Mouse (Mus musculus): ENCODE measurements around the gene Gm6169. TPM values are rescaled to one million over a fixed set of nuclear protein-coding genes. Genes with fewer than 3 reads are reported as not detected.

Gene Gm6169
- polyA plus RNA-seq, 1 experiment from 2014 or later: 2.7 TPM

Other genes with a start within 250 kb of the Gm6169 start
- 1.5 and 1.6 TPM in 2 replicates for gene Gcnt4, start 174.5 kb downstream of the Gm6169 start, polyA plus RNA-seq (2015; fragmentation: Nextera tagmentation; extraction: Ambion mirVana)
- not detected in 2 replicates for gene 1700029F12Rik, start 64.9 kb downstream of the Gm6169 start, polyA plus RNA-seq (2015; fragmentation: Nextera tagmentation; extraction: Ambion mirVana)
- 3.0 and 3.4 TPM in 2 replicates for gene Fam169a, start 32.0 kb downstream of the Gm6169 start, polyA plus RNA-seq (2015; fragmentation: Nextera tagmentation; extraction: Ambion mirVana)
- 32.9 and 33.7 TPM in 2 replicates for gene Gfm2, start 38.7 kb upstream of the Gm6169 start, polyA plus RNA-seq (2015; fragmentation: Nextera tagmentation; extraction: Ambion mirVana)
- 54.5 and 57.0 TPM in 2 replicates for gene Nsa2, start 38.7 kb upstream of the Gm6169 start, polyA plus RNA-seq (2015; fragmentation: Nextera tagmentation; extraction: Ambion mirVana)
- 34.6 and 36.7 TPM in 2 replicates for gene Hexb, start 99.1 kb upstream of the Gm6169 start, polyA plus RNA-seq (2015; fragmentation: Nextera tagmentation; extraction: Ambion mirVana)
- 12.0 and 15.1 TPM in 2 replicates for gene Enc1, start 141.9 kb upstream of the Gm6169 start, polyA plus RNA-seq (2015; fragmentation: Nextera tagmentation; extraction: Ambion mirVana)